Mouse (Mus musculus) regulatory T cell (primary cell): ENCODE measurements around the gene Mgam.
"Not testable (repeated sequence)": the region's sequence is repeated elsewhere in the genome, so short reads cannot be mapped to it uniquely, and the experiment has no call there.

ENCODE experiments used
- in situ Hi-C: fragments of 300-600 bp; cut with MboI, MseI; formaldehyde crosslinking; loops from one replicate; pipeline ENCODE4 v1.15.1; 2025; ENCODE audit warnings: high pct_unique_total_duplicates

Gene Mgam

DNA sequence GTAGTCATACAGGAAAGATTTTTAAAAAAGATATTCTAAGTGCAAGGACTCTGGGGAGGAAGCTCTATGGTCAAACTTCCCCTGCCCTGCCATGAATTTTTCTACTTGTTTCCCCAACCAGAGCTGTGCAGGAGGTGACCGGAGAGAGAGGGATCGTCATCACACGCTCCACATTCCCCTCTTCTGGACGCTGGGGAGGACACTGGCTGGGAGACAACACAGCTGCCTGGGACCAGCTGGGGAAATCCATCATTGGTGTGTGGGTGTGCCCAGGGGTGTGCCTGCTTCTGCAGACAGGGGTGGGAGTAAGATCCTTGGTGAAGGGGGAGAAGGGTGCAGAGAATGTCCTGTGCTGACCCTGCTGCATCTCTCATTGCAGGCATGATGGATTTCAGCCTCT, 99.9 kb downstream of the Mgam start:
- in situ Hi-C loops = not testable (repeated sequence)

DNA sequence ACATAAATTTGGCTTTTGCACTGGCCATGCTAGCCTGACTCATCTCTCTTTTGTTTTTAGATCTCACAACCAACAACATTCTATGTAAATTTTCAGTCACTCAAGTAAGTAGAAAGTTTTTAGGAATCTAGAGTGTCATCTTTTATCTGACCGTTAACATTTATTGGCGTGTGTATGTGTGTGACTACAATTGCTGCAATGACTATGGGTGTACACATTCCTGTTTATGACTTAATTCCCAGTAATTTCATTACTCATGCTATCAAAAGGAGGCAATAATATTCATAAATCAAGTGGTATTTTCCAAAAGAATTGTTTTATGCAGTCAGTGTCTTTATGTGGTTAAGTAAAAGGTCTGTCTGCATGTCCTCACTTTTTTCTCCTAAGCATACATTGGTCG, 110.9 kb downstream of the Mgam start:
- in situ Hi-C loops = no loop called here

DNA sequence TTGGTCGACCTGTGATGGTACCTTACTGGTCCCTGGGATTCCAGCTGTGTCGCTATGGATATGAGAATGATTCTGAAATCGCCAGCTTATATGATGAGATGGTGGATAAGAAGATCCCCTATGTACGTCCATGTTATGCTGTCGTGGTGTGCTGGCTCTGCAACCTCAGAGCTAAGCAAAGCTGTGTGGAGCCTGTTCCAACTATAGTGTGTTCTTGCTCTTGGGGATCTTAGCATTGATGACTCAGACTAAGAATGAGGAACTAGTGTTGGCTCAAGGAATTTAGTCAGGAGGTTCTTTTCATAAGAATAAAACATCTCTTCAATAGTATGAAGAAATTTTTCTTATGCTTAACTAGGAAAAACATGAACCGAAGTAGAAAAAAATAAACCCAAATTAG, 120.4 kb downstream of the Mgam start:
- in situ Hi-C loops = not testable (repeated sequence)

DNA sequence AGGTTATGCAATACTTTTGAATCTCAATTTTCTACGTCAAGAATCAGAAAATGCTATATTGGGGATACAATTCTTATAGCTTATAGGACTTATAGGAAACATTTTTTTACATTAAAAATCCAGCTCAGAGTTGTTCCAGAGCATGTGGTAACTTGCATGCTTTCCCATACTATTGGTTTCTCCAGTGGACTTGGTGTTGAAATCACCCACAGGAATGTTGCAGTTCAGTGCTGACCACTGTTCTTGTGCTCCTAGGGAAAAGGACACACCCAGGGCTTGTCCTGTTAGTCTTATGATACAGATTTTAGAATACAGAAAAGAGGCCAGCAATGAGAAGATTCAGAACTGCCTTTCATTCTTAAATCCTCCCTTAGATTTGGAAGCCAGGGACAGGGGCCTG, 127.3 kb downstream of the Mgam start:
- in situ Hi-C loops = no loop called here

DNA sequence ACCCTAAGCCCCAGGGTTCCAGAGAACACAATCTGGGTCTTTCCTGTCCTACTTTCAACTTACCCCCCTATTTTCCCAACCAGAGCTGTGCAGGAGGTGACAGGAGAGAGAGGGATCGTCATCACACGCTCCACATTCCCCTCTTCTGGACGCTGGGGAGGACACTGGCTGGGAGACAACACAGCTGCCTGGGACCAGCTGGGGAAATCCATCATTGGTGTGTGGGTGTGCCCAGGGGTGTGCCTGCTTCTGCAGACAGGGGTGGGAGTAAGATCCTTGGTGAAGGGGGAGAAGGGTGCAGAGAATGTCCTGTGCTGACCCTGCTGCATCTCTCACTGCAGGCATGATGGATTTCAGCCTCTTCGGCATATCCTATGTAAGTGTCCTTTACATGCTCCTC, 128.7 kb downstream of the Mgam start:
- in situ Hi-C loops = not testable (repeated sequence)

DNA sequence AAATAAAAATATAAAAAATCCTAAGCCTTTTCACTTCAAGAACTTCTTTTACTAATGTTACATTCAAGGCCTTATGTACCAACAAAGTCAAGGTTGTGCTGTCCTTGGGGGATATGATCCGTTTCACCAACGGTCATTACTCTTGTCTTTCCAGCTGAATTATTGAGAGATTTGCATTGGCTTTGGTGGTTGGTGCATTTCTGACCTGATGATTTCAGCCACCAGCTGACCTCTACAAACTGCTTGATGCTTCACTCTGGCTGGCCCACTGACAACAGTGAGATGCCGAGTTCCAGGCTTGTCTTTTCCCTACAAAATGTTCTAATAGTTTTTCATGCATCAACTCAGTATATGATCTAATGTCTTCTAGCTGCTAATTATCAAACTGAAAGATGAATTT, 146.0 kb downstream of the Mgam start:
- in situ Hi-C loops = no loop called here

DNA sequence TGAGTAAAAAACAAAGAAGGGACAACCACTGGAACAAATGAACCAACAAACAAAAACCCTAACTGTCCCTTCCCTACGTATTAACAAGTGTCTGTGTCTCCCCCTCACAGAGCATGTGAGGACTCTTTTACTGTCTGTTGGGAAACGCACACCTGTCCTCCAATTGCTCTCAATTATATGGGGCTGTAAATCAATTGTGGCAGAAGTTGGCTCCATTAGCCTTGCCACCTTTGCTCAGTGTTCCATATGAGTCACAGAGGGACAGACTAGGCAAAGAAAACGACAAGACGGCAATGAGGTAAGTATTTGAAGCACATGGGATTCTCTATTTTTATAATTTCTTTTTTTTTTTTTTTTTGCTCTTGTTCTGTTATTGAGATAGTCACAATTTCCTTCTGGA, 149.8 kb downstream of the Mgam start:
- in situ Hi-C loops = no loop called here

DNA sequence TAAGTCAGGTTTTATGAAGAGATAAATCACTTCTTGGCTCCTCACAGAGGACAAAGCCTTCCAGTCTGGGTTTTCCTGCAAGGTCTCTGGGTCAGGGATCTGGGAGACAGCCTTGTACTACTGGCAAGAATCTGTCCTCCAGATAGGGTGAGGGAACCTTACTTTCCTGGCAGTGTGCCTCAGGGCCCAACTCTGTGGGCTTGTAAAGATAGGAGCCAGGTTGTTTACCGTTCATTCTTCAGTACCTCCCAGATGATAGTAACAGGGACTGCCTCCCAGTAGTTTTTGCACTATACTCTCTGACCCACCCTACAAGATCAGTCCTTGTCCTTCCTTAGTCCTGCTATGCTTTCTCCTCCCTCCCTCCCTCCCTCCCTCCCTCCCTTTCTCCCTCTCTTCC, 155.0 kb downstream of the Mgam start:
- in situ Hi-C loops = no loop called here

DNA sequence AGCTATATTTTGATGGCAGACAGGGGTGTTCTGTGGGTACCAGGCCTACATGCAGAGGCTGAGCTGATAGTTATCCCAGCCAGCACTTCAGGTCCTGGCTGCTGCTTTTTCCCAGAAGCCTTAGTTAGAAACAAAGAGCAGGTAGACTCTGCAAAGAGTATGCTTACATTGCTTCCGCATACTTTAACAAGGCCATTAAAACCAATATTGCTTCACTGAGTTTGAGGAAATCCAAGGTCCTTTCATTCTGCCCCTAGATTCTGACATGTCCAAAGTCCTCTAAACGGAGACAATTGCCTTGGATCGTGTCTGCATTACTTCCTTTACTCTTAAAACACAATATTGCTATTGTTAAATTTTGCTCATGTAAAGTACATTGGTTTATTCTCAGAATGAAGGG, 155.7 kb downstream of the Mgam start:
- in situ Hi-C loops = no loop called here

DNA sequence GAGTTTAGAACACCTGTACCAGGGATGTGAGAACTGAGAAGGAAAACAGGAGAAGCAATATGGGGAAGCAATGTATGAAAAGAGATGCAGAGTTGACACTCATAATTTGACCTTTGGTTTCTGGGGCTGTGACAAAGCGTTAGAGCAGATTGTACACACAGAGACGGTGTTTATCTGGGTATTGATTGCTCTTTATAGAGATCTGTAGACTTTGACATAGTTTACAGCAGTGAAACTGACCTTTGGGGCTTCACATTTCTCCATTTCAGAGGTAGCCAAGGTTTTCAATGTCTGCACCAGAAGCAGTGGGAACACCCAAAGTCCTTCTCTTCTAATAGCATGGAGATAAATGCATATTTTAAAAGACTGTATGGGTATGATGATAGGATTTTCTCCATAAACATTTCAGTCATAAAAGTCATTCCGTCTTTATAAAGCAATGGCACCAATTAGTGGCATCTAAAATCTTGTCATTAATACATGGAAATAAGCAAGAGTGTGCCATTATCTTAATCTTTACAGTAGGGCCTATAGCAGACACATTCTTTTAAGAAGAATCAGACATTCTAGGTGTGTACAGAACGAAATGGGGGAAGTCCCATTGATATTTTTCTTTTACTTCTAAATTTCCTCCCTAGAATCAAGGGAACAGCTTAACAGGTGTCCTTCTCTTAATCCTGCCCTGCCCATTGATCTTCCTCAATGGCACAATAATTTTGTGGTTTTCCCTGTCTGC, 166.6 kb downstream of the Mgam start:
- in situ Hi-C loops = no loop called here

DNA sequence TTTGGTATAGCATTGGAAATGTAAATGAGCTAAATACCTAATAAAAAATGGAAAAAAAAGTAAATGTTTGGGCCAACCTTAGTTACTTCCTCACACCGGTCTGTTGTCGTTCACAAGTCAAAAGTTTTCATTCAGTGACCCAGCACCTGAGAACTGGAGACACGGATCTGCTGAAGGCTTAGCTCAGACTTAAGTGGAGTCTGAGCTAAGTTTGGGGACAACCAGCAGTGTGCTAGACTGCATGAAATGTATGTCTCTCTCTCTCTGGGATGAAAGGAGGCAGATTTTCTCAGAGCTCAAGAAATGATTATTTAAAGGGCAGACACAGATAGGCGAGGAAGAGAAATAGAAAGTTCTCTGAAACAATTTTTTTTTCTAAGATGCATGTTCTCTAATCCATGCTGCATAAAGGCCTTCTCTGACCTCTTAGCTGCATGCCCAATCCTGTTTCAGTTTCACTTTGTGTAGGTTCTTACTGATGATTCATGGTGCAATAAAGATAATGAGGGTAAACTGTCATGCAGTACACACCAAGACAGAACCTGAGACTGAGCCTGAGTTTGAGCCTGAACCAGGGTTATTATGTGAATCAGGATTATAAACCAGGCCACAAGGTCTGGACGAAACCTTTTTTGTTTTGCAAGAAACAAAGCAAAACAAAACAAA, 189.7 kb downstream of the Mgam start:
- in situ Hi-C loops = no loop called here
